Mouse (Mus musculus) embryonic fibroblast, embryonic 13.5 days (primary cell): ENCODE results near the gene Lrrc75b. TPM values are rescaled to one million over a fixed set of nuclear protein-coding genes. Genes with fewer than 3 reads are reported as not detected.
A peak's percentile ranks its signal among the peaks of the same experiment; 100 is the strongest.
"Not testable (repeated sequence)": the region's sequence is repeated elsewhere in the genome, so short reads cannot be mapped to it uniquely, and the experiment has no call there.

ENCODE experiments used
- H3K27ac ChIP-seq: 2 replicates; pipeline ENCODE4 v1.5.1; 2012; ENCODE audit warnings: low read length, control low read depth, inconsistent platforms; ENCODE audit not compliant: insufficient read depth
- H3K4me1 ChIP-seq: 2 replicates; pipeline ENCODE4 v1.6.1; 2011; ENCODE audit warnings: low read length; ENCODE audit not compliant: control insufficient read depth, insufficient read depth
- H3K4me3 ChIP-seq: 2 replicates; pipeline ENCODE4 v1.5.1; 2011; ENCODE audit warnings: mild to moderate bottlenecking, control low read depth, low read length; ENCODE audit not compliant: insufficient read depth
- CTCF ChIP-seq: IDR thresholded peaks from 2 replicates; pipeline ENCODE4 v1.5.1; 2011; ENCODE audit warnings: mild to moderate bottlenecking, control low read depth, low read length, moderate library complexity, borderline replicate concordance; ENCODE audit not compliant: insufficient read depth
- POLR2A ChIP-seq: IDR thresholded peaks from 2 replicates; pipeline ENCODE4 v1.6.1; 2011; ENCODE audit warnings: low read depth, mild to moderate bottlenecking, control low read depth, low read length, moderate library complexity
- polyA plus RNA-seq: library from polyadenylated mRNA; stranded (reverse); fragments of >200 nt; gene quantifications from 2 replicates; pipeline ENCODE4 v1.2.4, GENCODE M21; 2011; ENCODE audit warnings: low read depth; ENCODE audit not compliant: missing spikeins, insufficient read length

Gene Lrrc75b
- polyA plus RNA-seq, 1 experiment = 3.2 TPM

DNA sequence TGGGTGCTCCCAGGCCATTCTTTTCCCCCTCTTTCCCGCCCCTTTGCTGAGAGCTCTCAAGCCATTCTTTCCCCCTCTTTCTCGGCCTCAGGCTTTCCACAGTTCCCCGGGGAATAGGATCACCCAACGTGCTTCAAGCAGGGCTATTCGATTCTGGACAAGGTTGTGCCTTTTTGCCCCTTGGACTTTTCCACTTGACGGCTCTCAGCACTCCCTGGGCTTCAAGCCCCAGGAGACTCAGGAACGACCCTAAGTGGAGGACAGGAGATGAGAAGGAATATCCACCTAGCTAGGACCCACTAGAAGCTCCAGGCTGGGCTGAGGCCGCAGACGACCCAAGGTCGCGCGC is 43.4 kb downstream of the Lrrc75b start:
- Histone ChIP-seq H3K4me1 (peaks cover 6% of the 10 kb centered on the region), H3K4me3 (peak overlapping the region; percentile 90), H3K27ac (peak overlapping the region; percentile 77)
- no peak for TF ChIP-seq CTCF
- TF ChIP-seq POLR2A = no peak

GRCm38 (mm10) chr10:75516038-75516723 is 43.9 kb downstream of the Lrrc75b start:
- peaks cover 6% of the 10 kb centered on the region for H3K4me1 ChIP-seq
- no peak overlapping the region for H3K27ac ChIP-seq
- peak overlapping the region; percentile 90 for H3K4me3 ChIP-seq
- TF ChIP-seq CTCF (no peak), POLR2A (0 out of 2 replicates have a peak, but pooled peaks have one; percentile 18)

DNA sequence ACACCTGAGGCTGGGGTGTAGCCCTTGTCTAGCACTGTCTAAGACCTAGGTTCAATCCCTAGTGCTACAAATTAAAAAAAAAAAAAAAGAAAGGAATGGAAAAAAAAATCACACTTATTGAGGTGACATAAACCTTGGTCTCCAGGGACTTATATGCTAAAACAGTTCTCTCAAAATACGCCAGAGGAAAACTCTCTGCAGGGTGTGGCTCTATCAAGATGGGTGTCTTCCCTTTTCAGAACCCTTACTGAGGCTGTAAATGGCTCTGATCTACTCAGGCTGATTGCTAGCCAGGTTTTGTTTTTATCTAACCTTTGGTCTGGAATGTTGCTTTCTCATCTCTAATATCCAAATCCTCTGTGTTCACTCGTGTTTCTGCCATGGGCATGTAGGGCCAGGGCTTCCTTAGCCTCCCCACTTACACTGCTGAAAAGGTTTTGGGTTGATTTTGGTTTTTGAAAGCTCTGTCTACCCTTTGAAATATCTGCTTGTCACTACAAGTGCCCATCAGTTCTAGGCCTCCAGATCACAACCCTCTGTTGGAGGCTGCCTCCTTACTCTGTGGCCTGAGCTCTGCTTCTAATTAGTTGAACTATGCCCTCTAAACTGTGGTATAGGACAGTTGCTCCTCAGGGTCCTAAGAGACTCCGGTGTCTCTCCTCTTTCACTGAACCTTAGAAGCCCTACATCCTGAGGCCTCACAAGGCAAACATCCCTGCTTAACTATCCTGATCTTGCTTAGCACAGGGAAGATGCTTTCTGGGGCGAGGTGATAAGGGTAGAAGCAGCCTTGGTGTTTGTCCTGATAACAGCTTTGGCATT is 44.7 kb downstream of the Lrrc75b start:
- no peak overlapping the region for H3K27ac ChIP-seq
- H3K4me3 ChIP-seq = 0 out of 2 replicates have a peak overlapping the region, but pooled peaks have one; percentile 90
- peaks cover 6% of the 10 kb centered on the region for H3K4me1 ChIP-seq
- TF ChIP-seq CTCF = no peak
- TF ChIP-seq POLR2A = no peak

- Histone ChIP-seq H3K4me3 (no peak overlapping the region), H3K27ac (no peak overlapping the region), H3K4me1 (peaks cover 6% of the 10 kb centered on the region)
- TF ChIP-seq POLR2A = no peak
- TF ChIP-seq CTCF = no peak
Measured at GRCm38 (mm10) chr10:75514361-75514760, 45.8 kb downstream of the Lrrc75b start.

DNA sequence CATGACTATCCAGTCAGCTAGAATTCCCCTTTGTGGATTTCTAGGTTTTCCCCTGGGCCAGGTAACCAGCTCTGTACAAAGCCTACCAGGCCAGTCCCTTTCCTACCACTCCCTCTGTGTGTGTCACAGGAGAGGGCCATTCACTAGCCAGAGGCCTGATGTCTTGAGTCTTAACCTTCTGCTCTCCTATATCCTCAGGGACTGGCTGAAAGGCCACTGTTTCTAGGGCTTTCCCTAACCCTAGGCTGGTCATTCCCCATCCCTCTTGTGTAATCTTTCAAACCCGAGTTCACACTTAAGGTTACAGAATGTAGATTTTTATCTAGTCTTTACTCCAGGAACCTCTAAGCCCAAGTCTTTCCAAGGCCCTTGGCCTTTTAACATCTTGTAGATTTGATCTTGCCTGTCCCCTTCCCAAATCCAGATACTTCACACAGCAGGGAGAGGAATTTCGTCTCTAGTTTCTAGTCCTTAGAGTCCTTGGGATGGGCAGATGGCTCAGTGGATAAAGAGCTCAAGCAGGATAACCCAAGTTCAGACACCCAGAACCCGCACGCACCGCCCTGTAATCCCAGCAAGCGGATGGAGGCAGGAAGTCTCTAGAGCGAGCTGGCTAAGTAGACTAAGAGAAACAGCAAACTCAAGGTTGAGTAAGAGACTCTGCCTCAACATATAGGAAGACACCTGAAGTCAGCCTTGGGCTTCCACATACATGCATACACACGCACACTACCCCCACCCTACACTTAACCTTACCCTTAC is 46.6 kb downstream of the Lrrc75b start:
- peaks cover 3% of the 10 kb centered on the region for H3K4me1 ChIP-seq
- H3K4me3 ChIP-seq = no peak overlapping the region
- no peak overlapping the region for H3K27ac ChIP-seq
- TF ChIP-seq POLR2A (no peak), CTCF (no peak)

- Histone ChIP-seq H3K4me1 (peaks cover 3% of the 10 kb centered on the region), H3K27ac (no peak overlapping the region), H3K4me3 (no peak overlapping the region)
- no peak for TF ChIP-seq POLR2A
- TF ChIP-seq CTCF = no peak
Measured at GRCm38 (mm10) chr10:75512796-75513195, 47.3 kb downstream of the Lrrc75b start.

- Histone ChIP-seq H3K27ac (no peak overlapping the region), H3K4me1 (peaks cover 3% of the 10 kb centered on the region), H3K4me3 (no peak overlapping the region)
- TF ChIP-seq CTCF = no peak
- TF ChIP-seq POLR2A = no peak
Measured at GRCm38 (mm10) chr10:75511897-75512296, 48.2 kb downstream of the Lrrc75b start.

- no peak overlapping the region for H3K27ac ChIP-seq
- H3K4me3 ChIP-seq = no peak overlapping the region
- H3K4me1 ChIP-seq = peaks cover 3% of the 10 kb centered on the region
- TF ChIP-seq POLR2A (no peak), CTCF (no peak)
Measured at GRCm38 (mm10) chr10:75511060-75511459, 49.1 kb downstream of the Lrrc75b start.

DNA sequence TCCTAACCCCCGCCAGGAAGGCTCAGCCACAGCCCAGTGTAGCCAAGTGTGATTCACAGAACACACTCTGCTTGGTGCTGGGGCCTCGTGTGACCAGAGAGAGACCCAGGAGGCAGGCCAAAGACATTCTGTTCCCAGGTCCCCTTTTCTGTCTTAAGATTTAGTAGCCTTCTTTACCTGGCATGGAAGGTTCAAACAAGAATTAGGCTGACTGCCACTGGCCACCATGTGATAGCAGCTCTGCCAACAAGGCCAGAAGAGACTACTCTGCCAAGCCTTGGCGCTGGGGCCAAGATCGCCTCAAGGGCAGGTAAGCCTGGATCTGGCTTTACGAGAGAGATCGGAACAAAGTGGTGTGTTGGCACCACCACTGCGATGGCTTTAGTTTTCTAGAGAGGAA is 49.7 kb downstream of the Lrrc75b start:
- TF ChIP-seq POLR2A = no peak
- no peak for TF ChIP-seq CTCF
- no peak overlapping the region for H3K27ac ChIP-seq
- no peaks in the 10 kb centered on the region; the same call in 1 of the 2 replicates for H3K4me1 ChIP-seq
- H3K4me3 ChIP-seq = no peak overlapping the region

- not testable (repeated sequence) for H3K27ac ChIP-seq, H3K4me1 ChIP-seq
Measured at GRCm38 (mm10) chr10:75505928-75506327, 54.2 kb downstream of the Lrrc75b start.

More at GRCm38 (mm10) chr10:75505928-75506327, 54.2 kb downstream of the Lrrc75b start:
- not testable (repeated sequence) for H3K4me3 ChIP-seq
